Mouse (Mus musculus) intestine, postnatal 0 days (tissue): ENCODE results near the gene Tut1. TPM values are rescaled to one million over a fixed set of nuclear protein-coding genes. Genes with fewer than 3 reads are reported as not detected.

ENCODE experiments used
- polyA plus RNA-seq: library from polyadenylated mRNA; unstranded; fragments of >200 nt; fragmentation: Nextera tagmentation; extraction: Ambion mirVana; gene quantifications from 2 replicates; pipeline ENCODE4 v1.2.1, GENCODE M21; 2015

Tut1 gene
- polyA plus RNA-seq, 1 experiment from 2014 or later, result 10.7 TPM

Other genes with a start within 250 kb of the Tut1 start
- gene Slc3a2, start 230.5 kb upstream of the Tut1 start, polyA plus RNA-seq, result 237 and 283 TPM in 2 replicates
- 32.8 and 33.4 TPM in 2 replicates for gene Wdr74, start 218.0 kb upstream of the Tut1 start, polyA plus RNA-seq
- 0.50 and 0.56 TPM in 2 replicates for gene 1700092M07Rik, start 213.1 kb upstream of the Tut1 start, polyA plus RNA-seq
- gene Stx5a, start 212.4 kb upstream of the Tut1 start, polyA plus RNA-seq, result 83.4 and 89.2 TPM in 2 replicates
- gene Nxf1, start 196.8 kb upstream of the Tut1 start, polyA plus RNA-seq, result 54.5 and 57.2 TPM in 2 replicates
- gene Tmem223, start 182.9 kb upstream of the Tut1 start, polyA plus RNA-seq, result 136 and 137 TPM in 2 replicates
- 93.5 and 97.4 TPM in 2 replicates for gene Tmem179b, start 179.4 kb upstream of the Tut1 start, polyA plus RNA-seq
- gene Taf6l, start 167.4 kb upstream of the Tut1 start, polyA plus RNA-seq, result 12.0 and 13.2 TPM in 2 replicates
- 114 and 115 TPM in 2 replicates for gene Polr2g, start 155.3 kb upstream of the Tut1 start, polyA plus RNA-seq
- 1.9 and 2.0 TPM in 2 replicates for gene Zbtb3, start 151.3 kb upstream of the Tut1 start, polyA plus RNA-seq
- 18.2 and 19.9 TPM in 2 replicates for gene Ttc9c, start 134.5 kb upstream of the Tut1 start, polyA plus RNA-seq
- 5.4 and 6.0 TPM in 2 replicates for gene Hnrnpul2, start 133.8 kb upstream of the Tut1 start, polyA plus RNA-seq
- gene AC129217.1, start 124.1 kb upstream of the Tut1 start, polyA plus RNA-seq, result not detected in 2 replicates
- 43.2 and 47.2 TPM in 2 replicates for gene Bscl2, start 116.4 kb upstream of the Tut1 start, polyA plus RNA-seq
- 9.4 and 10.9 TPM in 2 replicates for gene Gng3, start 114.7 kb upstream of the Tut1 start, polyA plus RNA-seq
- 2.2 TPM in 2 replicates for gene Lrrn4cl, start 103.1 kb upstream of the Tut1 start, polyA plus RNA-seq
- 170 and 180 TPM in 2 replicates for gene Ubxn1, start 82.4 kb upstream of the Tut1 start, polyA plus RNA-seq
- 65.4 and 67.9 TPM in 2 replicates for gene Uqcc3, start 72.9 kb upstream of the Tut1 start, polyA plus RNA-seq
- 44.1 and 44.6 TPM in 2 replicates for gene Lbhd1, start 70.1 kb upstream of the Tut1 start, polyA plus RNA-seq
- not detected in 2 replicates for gene Gm49403, start 69.9 kb upstream of the Tut1 start, polyA plus RNA-seq
- 54.5 and 55.6 TPM in 2 replicates for gene 1810009A15Rik, start 65.0 kb upstream of the Tut1 start, polyA plus RNA-seq
- not detected in 2 replicates for gene Gm49416, start 64.9 kb upstream of the Tut1 start, polyA plus RNA-seq
- 14.5 and 16.1 TPM in 2 replicates for gene Ints5, start 60.8 kb upstream of the Tut1 start, polyA plus RNA-seq
- gene Ganab, start 55.8 kb upstream of the Tut1 start, polyA plus RNA-seq, result 41.4 and 42.3 TPM in 2 replicates
- 36.6 and 37.5 TPM in 2 replicates for gene B3gat3, start 33.5 kb upstream of the Tut1 start, polyA plus RNA-seq
- gene Rom1, start 24.5 kb upstream of the Tut1 start, polyA plus RNA-seq, result 6.3 and 6.7 TPM in 2 replicates
- 12.0 and 13.6 TPM in 2 replicates for gene Eml3, start 24.3 kb upstream of the Tut1 start, polyA plus RNA-seq
- 53.1 and 54.1 TPM in 2 replicates for gene Mta2, start 12.0 kb upstream of the Tut1 start, polyA plus RNA-seq
- 164 and 168 TPM in 2 replicates for gene Eef1g, start 13.2 kb downstream of the Tut1 start, polyA plus RNA-seq
- gene Ahnak, start 35.4 kb downstream of the Tut1 start, polyA plus RNA-seq, result 26.2 and 30.1 TPM in 2 replicates
- gene Scgb1a1, start 134.1 kb downstream of the Tut1 start, polyA plus RNA-seq, result not detected in 2 replicates
- 2.5 and 3.2 TPM in 2 replicates for gene Asrgl1, start 181.8 kb downstream of the Tut1 start, polyA plus RNA-seq